Mouse (Mus musculus): ENCODE results near the gene Plekhm1.

- TF ChIP-seq POLR2A (IDR thresholded peaks at IDR 0.05; ENCODE audit: borderline replicate concordance, control insufficient read depth, low read depth, low read length), result no peak
- TF ChIP-seq CTCF (IDR thresholded peaks at IDR 0.05; ENCODE audit: control insufficient read depth, insufficient read depth, low read length), result no peak
These were observed 55.4 kb downstream of the Plekhm1 start for GRCm38 (mm10) chr11:103356938-103357670.

Data from bone marrow, adult 2 months (tissue).